Mouse (Mus musculus): ENCODE data around the gene Chaf1a. TPM values are rescaled to one million over a fixed set of nuclear protein-coding genes. Genes with fewer than 3 reads are reported as not detected.
A peak's percentile ranks its signal among the peaks of the same experiment; 100 is the strongest.

Chaf1a gene
- polyA plus RNA-seq, 1 experiment: 33.6 TPM

DNA sequence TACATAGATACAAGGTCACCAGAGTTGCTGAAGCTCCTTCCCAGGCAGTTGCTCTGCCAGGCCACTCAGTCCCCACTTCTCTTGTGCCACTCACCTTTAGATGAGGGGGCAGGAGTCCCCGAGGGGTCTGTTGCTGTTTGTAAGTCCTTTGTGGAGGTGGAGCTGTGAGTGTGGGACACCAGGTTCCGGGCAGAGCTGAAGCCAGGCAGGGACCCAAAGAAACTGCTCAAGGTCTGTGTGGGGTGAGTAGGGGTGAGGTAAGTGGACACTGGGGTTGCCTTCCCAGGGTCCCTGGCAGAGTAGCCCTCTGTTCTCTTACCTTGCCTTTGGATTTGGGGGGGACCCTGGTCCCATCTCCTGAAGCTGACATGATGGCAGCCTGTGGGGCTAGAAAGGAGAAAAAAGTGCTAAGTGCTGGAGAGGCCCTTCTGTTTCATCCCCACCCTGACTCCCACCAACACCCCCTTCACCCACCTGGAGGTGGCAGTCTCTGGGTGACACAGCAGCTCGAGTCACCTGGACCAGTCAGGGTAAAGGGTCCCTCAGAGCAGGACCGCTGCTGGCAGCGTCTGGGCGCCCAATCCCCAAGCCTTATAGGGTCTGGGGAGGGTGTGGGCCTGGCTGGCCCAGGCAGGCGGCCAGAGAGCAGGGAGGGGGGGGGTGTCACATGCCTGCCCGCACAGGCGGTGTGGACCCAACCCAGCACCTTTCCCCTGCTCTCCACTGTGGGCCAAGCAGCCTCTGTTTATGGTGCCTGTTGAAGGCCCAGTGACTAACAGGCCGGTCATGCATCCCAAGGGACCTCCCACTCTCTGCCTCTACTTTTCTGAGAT, 69.2 kb downstream of the Chaf1a start, which contains the start of gene Plin4:
Gene Plin4, minus strand, starts transcription at position 585 of the 833 bp plus-strand sequence.
- no peak within 1 kb of the TSS for H3K9ac ChIP-seq (ENCODE audit: low read depth, poor library complexity, severe bottlenecking)
- no peak for TF ChIP-seq CTCF (IDR thresholded peaks at IDR 0.05; ENCODE audit: low read depth, low read length)
- TF ChIP-seq POLR2A (IDR thresholded peaks at IDR 0.05; ENCODE audit: insufficient read depth, low read length): no peak
- TF ChIP-seq EP300 (IDR thresholded peaks at IDR 0.05; ENCODE audit: insufficient read depth, low read depth, low read length): no peak
- H3K4me3 ChIP-seq (ENCODE audit: low read depth, low read length): no peak within 1 kb of the TSS
- H3K36me3 ChIP-seq (ENCODE audit: control insufficient read depth, insufficient read depth, low read length, poor library complexity, severe bottlenecking): no peaks in the 10 kb centered on the region
- H3K9me3 ChIP-seq (replicated peaks; ENCODE audit: control insufficient read depth, insufficient read depth, low read length, poor library complexity, severe bottlenecking): no peaks in the 10 kb centered on the region
- no peak within 1 kb of the TSS for H3K27ac ChIP-seq (ENCODE audit: insufficient read depth, low read length)
- no peaks in the 10 kb centered on the region for H3K27me3 ChIP-seq (ENCODE audit: control insufficient read depth, insufficient read depth, low read length, poor library complexity, severe bottlenecking)
- no peaks in the 10 kb centered on the region for H3K4me1 ChIP-seq (ENCODE audit: control insufficient read depth, insufficient read depth, low read length)

DNA sequence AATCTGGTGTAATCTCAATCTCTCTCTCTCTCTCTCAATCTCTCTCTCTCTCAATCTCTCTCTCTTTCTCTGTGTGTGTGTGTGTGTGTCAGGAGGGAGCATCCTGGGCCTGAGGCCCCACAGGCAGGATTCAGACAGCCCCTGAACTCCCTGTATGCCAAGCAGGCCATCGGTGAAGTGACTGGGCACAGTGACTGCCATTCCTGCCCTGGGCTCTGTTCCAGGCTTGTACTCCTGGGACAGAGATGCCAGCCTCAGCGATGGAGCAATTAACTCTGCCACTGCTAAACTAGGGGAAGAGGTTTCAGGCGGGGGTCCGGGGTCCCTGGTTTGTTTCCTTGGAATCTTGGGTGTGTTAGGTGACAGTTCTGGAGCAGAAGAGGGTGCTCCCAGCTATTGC, 70.3 kb downstream of the Chaf1a start:
- Histone ChIP-seq H3K4me3 (ENCODE audit: low read depth, low read length) (no peak overlapping the region), H3K27ac (ENCODE audit: insufficient read depth, low read length) (no peak overlapping the region), H3K9me3 (replicated peaks; ENCODE audit: control insufficient read depth, insufficient read depth, low read length, poor library complexity, severe bottlenecking) (no peaks in the 10 kb centered on the region), H3K9ac (ENCODE audit: low read depth, poor library complexity, severe bottlenecking) (no peak overlapping the region), H3K4me1 (ENCODE audit: control insufficient read depth, insufficient read depth, low read length) (no peaks in the 10 kb centered on the region), H3K27me3 (ENCODE audit: control insufficient read depth, insufficient read depth, low read length, poor library complexity, severe bottlenecking) (no peaks in the 10 kb centered on the region), H3K36me3 (ENCODE audit: control insufficient read depth, insufficient read depth, low read length, poor library complexity, severe bottlenecking) (no peaks in the 10 kb centered on the region)
- TF ChIP-seq EP300 (IDR thresholded peaks at IDR 0.05; ENCODE audit: insufficient read depth, low read depth, low read length): no peak

DNA sequence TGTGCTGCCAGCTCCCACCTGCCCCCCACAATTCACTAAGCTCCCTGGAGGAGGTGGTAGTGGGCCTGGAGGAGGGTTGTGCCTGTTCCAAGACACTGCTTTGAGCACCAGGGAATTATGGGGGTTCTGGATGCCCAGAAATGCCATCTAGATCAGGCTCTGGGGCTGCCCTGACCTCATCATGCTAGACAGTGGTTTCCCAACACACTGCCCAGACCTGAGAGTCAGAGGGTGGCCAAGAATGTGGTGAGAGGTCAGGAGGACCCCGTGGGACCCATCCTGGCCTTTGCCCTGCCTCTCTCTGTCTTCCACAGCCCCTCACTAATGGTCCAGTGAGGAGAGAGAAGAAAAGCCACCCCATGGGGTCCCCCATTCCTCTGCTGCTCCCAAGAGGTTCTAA, 70.8 kb downstream of the Chaf1a start:
- Histone ChIP-seq H3K4me3 (ENCODE audit: low read depth, low read length) (no peak overlapping the region), H3K9ac (ENCODE audit: low read depth, poor library complexity, severe bottlenecking) (no peak overlapping the region), H3K4me1 (ENCODE audit: control insufficient read depth, insufficient read depth, low read length) (no peaks in the 10 kb centered on the region), H3K9me3 (replicated peaks; ENCODE audit: control insufficient read depth, insufficient read depth, low read length, poor library complexity, severe bottlenecking) (no peaks in the 10 kb centered on the region), H3K27ac (ENCODE audit: insufficient read depth, low read length) (no peak overlapping the region), H3K27me3 (ENCODE audit: control insufficient read depth, insufficient read depth, low read length, poor library complexity, severe bottlenecking) (no peaks in the 10 kb centered on the region), H3K36me3 (ENCODE audit: control insufficient read depth, insufficient read depth, low read length, poor library complexity, severe bottlenecking) (no peaks in the 10 kb centered on the region)
- TF ChIP-seq POLR2A (IDR thresholded peaks at IDR 0.05; ENCODE audit: insufficient read depth, low read length) (no peak), EP300 (IDR thresholded peaks at IDR 0.05; ENCODE audit: insufficient read depth, low read depth, low read length) (no peak), CTCF (IDR thresholded peaks at IDR 0.05; ENCODE audit: low read depth, low read length) (no peak)

DNA sequence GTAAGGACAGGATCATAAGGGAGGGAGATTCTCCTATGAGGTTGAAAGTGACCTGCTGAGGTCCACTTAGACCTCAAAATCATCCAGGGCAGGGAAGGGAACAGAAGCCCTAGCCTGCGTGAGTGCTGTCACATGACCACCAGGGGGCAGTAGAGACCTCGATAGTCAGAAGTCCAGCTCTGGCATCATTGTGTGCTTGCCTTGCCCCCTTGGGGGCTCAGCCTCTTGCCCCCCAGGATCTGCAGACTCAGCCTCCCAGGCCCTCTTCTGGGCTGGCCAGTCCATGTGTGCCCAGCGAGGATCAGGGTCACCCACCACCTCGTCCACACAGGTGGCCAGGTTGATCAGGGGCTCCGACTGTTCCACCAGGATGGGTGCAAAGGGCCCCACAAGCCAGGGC, 71.6 kb downstream of the Chaf1a start:
- Histone ChIP-seq H3K4me3 (ENCODE audit: low read depth, low read length) (no peak overlapping the region), H3K27ac (ENCODE audit: insufficient read depth, low read length) (no peak overlapping the region), H3K9me3 (replicated peaks; ENCODE audit: control insufficient read depth, insufficient read depth, low read length, poor library complexity, severe bottlenecking) (no peaks in the 10 kb centered on the region), H3K9ac (ENCODE audit: low read depth, poor library complexity, severe bottlenecking) (no peak overlapping the region), H3K27me3 (ENCODE audit: control insufficient read depth, insufficient read depth, low read length, poor library complexity, severe bottlenecking) (no peaks in the 10 kb centered on the region), H3K4me1 (ENCODE audit: control insufficient read depth, insufficient read depth, low read length) (no peaks in the 10 kb centered on the region), H3K36me3 (ENCODE audit: control insufficient read depth, insufficient read depth, low read length, poor library complexity, severe bottlenecking) (no peaks in the 10 kb centered on the region)
- TF ChIP-seq POLR2A (IDR thresholded peaks at IDR 0.05; ENCODE audit: insufficient read depth, low read length) (no peak), CTCF (IDR thresholded peaks at IDR 0.05; ENCODE audit: low read depth, low read length) (peak; percentile 96)

DNA sequence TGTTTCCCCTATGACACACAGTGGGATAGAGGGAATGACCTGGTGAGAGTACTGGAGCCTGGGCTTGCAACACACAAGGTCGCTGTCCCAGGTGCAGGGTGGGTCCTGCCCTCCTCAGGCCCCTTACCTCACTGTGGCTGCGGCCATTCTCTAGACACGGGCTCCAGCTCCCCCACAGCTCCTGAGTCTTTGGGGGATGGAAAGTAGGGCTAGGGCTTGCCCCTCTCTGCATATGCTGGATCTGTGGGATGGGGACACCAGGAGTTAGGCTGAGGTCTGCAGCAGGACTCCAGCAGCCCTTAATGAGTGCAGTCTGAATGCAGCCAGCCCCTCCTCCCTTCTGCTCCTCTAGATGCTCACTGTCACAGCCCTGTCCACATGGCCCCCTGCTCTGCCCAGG, 72.5 kb downstream of the Chaf1a start:
- TF ChIP-seq POLR2A (IDR thresholded peaks at IDR 0.05; ENCODE audit: insufficient read depth, low read length) (no peak), CTCF (IDR thresholded peaks at IDR 0.05; ENCODE audit: low read depth, low read length) (no peak), EP300 (IDR thresholded peaks at IDR 0.05; ENCODE audit: insufficient read depth, low read depth, low read length) (no peak)
- H3K9ac ChIP-seq (ENCODE audit: low read depth, poor library complexity, severe bottlenecking): no peak overlapping the region

DNA sequence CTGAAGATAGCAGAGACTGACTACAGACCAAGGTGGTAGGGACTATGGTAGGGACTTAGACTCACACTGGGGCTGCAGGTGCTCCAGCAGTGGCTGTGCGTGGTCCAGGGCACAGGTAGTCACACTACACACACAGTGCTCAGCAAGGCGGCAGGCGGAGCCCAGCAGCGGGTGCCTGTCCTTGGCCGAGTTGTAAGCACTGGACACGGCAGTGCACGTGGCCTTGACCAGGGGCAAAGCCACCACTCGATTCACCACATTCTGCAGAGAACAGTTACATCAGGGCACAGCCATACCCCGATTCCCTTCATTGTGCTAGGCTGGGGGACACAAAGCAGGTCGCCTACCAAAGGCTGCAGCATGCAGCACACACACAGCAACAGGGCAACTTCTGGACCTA, 76.0 kb downstream of the Chaf1a start:
- no peaks in the 10 kb centered on the region for H3K36me3 ChIP-seq (ENCODE audit: control insufficient read depth, insufficient read depth, low read length, poor library complexity, severe bottlenecking)

More for the DNA sequence above, 72.5 kb downstream of the Chaf1a start:
- no peak overlapping the region for H3K4me3 ChIP-seq (ENCODE audit: low read depth, low read length)
- no peak overlapping the region for H3K27ac ChIP-seq (ENCODE audit: insufficient read depth, low read length)
- H3K4me1 ChIP-seq (ENCODE audit: control insufficient read depth, insufficient read depth, low read length): no peaks in the 10 kb centered on the region
- no peaks in the 10 kb centered on the region for H3K9me3 ChIP-seq (replicated peaks; ENCODE audit: control insufficient read depth, insufficient read depth, low read length, poor library complexity, severe bottlenecking)
- no peaks in the 10 kb centered on the region for H3K36me3 ChIP-seq (ENCODE audit: control insufficient read depth, insufficient read depth, low read length, poor library complexity, severe bottlenecking)
- H3K27me3 ChIP-seq (ENCODE audit: control insufficient read depth, insufficient read depth, low read length, poor library complexity, severe bottlenecking): no peaks in the 10 kb centered on the region

More for the DNA sequence above, 76.0 kb downstream of the Chaf1a start:
- H3K4me3 ChIP-seq (ENCODE audit: low read depth, low read length): no peak overlapping the region
- no peak overlapping the region for H3K9ac ChIP-seq (ENCODE audit: low read depth, poor library complexity, severe bottlenecking)
- H3K9me3 ChIP-seq (replicated peaks; ENCODE audit: control insufficient read depth, insufficient read depth, low read length, poor library complexity, severe bottlenecking): no peaks in the 10 kb centered on the region
- H3K27ac ChIP-seq (ENCODE audit: insufficient read depth, low read length): no peak overlapping the region
- H3K27me3 ChIP-seq (ENCODE audit: control insufficient read depth, insufficient read depth, low read length, poor library complexity, severe bottlenecking): no peaks in the 10 kb centered on the region
- no peak for TF ChIP-seq POLR2A (IDR thresholded peaks at IDR 0.05; ENCODE audit: insufficient read depth, low read length)
- TF ChIP-seq EP300 (IDR thresholded peaks at IDR 0.05; ENCODE audit: insufficient read depth, low read depth, low read length): no peak
- no peak for TF ChIP-seq CTCF (IDR thresholded peaks at IDR 0.05; ENCODE audit: low read depth, low read length)
- H3K4me1 ChIP-seq (ENCODE audit: control insufficient read depth, insufficient read depth, low read length): no peaks in the 10 kb centered on the region
